Mouse (Mus musculus) frontal cortex, postnatal 14 days (tissue): ENCODE data around the gene Calr4.
A peak's percentile ranks its signal among the peaks of the same experiment; 100 is the strongest.

Source experiments
- DNase-seq, 2 experiments: peaks; one replicate each; pipeline ENCODE4 v3.0.0; 2022; ENCODE audit warnings: low spot score in 2 of 2

The Calr4 gene

GRCm38 (mm10) chr4:109234185-109234584 lies at the start of gene Calr4:
Gene Calr4, plus strand, starts transcription at chr4:109234485.
- DNase-seq: no peak

- DNase-seq: no peak
Observed at GRCm38 (mm10) chr4:109185616-109186405, 48.5 kb upstream of the Calr4 start.

- no peak for DNase-seq
Observed at GRCm38 (mm10) chr4:109191598-109191997, 42.7 kb upstream of the Calr4 start.

DNA sequence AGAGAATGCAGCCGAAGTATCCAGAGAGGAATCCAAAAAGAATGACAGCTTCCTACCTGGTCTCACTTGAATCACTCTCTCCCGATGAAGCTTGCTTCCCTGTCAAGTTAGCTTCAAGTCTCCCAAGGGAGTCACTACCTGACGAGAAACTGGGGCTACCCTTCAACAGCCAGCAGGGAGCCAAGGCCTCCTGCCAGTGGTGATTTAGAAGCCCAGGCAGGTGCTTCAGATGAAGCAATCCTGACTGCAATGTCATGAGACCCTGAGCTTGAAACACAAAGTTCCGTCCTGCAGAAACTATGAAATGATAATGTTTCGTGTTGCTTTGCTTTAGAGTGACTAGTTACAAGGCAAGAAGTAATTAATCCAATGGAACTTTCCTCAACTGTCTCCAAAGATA lies 40.4 kb upstream of the Calr4 start:
- no peak for DNase-seq

GRCm38 (mm10) chr4:109195900-109196629 lies 38.2 kb upstream of the Calr4 start:
- DNase-seq: no peak

- DNase-seq: no peak
Observed at GRCm38 (mm10) chr4:109199069-109199468, 35.2 kb upstream of the Calr4 start.

DNA sequence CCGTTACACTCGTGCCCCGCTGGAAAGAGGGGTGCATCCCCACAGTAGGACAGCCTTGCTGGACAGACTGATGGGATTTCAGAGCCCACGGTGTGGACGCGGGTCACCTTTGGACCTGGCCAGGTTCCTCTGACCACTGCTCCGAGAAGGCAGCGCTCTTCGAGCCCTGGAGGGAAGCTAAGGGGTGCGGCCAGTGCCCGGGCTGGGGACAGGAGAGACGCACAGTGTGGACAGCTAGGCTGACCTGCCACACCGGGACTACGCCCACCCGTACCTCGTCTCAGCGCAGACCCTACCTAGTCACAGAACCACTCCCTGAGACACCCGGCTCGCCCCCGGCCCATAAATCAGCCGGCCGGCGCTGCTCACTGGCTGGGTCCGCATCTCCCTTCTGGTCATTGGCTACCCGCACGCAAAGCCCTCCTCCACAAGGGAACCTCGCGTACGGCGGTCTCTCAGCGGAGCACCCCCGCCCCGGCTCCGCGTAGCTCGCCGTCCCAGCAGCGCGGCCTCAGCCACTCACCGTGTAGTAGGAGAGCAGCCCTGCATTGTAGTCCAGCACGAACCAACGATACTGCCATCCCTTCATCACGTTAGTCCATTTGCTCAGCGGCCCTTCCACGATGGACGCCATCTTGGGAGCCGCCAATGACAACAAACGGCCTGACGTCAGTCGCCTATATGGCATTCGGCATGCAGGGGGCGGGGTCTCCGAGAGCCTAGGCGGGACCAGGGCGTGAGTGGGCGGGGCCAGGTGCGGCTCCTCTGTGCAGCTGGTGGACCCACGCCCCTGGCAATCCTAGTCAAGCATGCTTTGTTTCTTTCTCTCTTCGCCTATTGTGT lies 32.5 kb upstream of the Calr4 start, which contains the start of gene Osbpl9:
Gene Osbpl9 (minus strand): TSS at position 691 of the 843 bp plus-strand sequence.
- DNase-seq: peak; percentile 93 to 98

- DNase-seq: no peak
Observed at GRCm38 (mm10) chr4:109203931-109204330, 30.4 kb upstream of the Calr4 start.

- DNase-seq: no peak
Observed at GRCm38 (mm10) chr4:109204416-109204815, 29.9 kb upstream of the Calr4 start.

DNA sequence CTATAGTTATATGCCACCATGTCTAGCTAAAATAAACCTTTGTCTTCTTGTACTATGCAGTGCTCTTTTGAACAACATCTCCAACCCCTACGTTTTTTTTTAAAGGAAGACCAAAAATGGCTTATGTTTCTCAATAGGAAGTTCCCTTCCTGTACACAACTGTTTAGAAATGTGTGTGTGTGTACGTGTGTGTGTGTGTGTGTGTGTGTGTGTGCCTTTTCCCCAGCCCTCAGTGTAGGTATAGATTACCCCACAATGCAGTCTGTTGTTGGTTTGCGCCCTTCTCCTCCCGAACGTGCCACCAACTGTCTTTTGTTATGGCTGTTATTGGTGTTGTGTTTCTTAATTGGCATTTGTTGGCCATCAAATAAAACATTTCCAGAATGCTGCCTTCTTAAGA lies 26.8 kb upstream of the Calr4 start:
- no peak for DNase-seq

GRCm38 (mm10) chr4:109210253-109210652 lies 24.0 kb upstream of the Calr4 start:
- no peak for DNase-seq

- no peak for DNase-seq
Observed at GRCm38 (mm10) chr4:109210881-109211280, 23.4 kb upstream of the Calr4 start.

GRCm38 (mm10) chr4:109213986-109214385 lies 20.3 kb upstream of the Calr4 start:
- no peak for DNase-seq

GRCm38 (mm10) chr4:109218008-109218407 lies 16.3 kb upstream of the Calr4 start:
- no peak for DNase-seq

DNA sequence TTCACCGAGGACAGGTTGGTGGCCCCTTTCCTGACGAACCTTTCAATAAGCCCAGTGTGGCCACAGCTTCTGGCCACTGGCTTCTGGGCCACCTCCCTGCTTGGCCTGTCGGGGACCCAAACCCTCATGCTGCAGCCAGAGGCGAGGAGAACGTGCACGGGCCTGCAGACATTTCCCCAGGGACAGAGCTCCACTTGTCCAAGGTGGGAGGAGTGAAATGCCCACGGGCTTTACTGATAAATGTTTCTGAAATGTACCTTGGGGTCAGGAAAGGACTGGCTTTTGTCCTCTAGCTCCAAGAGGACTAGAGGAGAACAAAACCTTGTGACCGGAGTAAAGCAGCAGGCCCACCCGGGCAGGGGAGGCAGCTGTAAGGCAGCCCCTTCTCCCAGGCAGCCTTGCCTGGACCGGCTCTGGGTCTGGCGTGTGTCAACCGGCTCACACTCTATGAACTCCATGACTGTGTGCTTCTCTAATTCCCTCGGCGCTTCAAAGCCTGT lies 13.8 kb upstream of the Calr4 start:
- no peak for DNase-seq

DNA sequence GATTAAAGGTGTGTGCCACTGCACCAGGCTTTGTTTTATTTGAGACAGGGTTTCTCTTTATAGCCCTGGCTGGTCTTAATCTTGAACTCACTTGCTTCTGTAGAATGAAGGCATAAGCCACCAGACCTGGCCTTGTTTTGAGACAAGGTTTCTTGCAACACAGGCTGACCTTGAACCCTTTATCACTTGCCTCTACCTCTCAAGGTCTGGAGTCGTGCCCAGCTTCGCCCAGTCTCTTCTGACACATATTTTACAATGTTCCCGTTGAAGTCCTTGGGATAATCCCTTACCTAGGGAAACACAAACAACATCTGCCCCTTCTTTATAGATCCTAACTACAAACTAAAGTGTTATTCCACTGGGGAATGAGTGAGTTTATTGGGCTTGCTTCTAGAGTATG lies 12.3 kb upstream of the Calr4 start:
- DNase-seq: no peak

GRCm38 (mm10) chr4:109224762-109225552 lies 9.3 kb upstream of the Calr4 start:
- DNase-seq: peak; percentile 69 to 85

DNA sequence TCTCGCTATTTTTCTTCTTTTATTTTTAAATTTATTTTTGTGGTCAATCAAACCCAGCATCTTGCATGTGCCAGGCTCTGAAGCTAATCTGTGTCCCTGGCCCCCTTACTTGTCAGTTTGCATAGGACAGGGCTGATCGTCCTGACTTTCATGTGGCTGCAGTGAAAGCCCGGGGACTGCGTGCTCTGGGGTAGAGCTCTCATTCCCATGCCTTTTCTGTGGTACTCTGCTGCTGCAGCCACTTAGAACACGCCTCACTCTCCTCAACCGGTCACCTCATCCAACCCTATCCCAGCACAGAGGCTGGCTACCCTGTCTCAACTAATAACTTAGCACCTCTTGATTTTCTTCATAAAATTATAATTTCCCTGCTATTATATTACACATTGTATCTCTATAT lies 8.7 kb upstream of the Calr4 start:
- no peak for DNase-seq

DNA sequence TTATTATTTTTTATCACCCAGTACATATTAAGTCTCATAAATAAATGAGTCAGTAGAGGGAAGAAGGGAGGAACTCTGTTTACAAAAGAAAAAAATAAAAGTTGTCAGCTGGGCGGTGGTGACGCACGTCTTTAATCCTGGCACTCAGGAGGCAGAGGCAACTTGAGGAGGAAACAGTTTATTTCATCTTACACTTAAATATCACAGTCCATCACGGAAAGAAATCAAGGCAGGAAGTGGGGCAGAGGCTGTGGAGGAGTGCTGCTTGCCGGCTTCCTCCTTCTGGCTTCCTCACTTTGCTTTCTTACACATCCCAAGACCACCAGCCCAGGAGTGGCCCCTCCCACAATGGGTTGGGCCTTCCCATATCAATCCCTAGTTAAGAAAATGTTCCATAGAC lies 8.2 kb upstream of the Calr4 start:
- DNase-seq: no peak

DNA sequence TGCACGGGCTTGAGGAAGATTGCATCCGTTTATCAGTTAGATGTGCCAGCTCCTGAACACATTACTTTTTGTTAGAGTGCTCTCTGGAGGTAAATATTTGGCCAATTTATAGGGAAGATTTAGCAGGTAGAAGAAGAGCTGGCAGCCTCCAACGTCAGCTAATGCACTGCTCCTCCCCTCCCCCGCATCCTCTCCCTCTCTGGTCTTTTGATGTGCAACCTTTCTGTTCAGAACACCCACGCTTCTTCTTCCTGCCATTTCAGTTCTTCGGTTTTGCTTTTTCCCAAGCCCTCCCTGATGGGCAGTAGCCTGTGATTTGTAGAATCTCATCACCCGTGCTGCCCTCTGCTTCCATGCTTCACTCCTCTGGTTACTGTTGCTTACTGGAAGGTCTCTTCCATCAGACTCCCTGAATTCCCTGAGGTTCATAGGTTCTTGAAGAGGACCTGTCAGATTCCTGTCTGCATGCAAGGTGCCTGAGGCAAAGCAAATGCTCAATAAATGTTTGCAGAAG lies 4.5 kb upstream of the Calr4 start:
- no peak for DNase-seq

DNA sequence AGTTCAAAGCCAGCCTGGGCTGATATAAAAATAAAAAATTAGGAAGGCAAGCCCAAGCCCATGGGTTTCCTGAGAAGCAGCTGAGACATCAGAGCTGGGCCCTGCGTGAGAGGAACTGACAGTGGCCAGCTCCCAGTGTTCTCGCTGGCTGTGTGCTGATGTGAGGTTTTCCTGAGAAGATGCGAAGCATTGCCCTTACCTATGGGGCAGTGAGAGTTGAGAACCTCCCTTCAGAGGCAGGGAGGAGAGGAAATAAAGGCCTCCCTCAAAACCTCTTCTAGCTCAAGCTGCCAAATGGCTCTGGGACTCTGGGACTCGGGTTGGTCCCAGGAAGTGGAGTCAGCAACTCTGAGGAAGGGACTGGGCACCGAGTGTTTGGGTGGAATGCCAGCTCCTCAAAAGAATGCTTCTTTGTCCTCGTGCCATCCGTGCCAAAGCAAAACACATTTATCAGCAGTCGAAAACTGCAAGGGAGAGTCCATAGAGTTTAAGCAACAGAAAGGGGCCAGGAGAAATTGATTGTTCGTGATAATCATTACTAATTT lies 593 bp downstream of the Calr4 start:
- no peak for DNase-seq
